ENCODE assay signal across 13 mouse cellular contexts in genomic region chr13:49183646-49184045, GRCm38 (mm10). TPM values are rescaled to one million over a fixed set of nuclear protein-coding genes. Genes with fewer than 3 reads are reported as not detected.
DNase-seq lines count a peak whose midpoint lies in the region; ATAC-seq lines count a peak whose summit lies in the region.
"Had no signal": no experiment of that assay in that cellular context is flagged by ENCODE, and none has a peak within 500 bp of the region (broad histone marks: within the 10 kb centered on the region; RNA-seq: fewer than 3 reads in every experiment).

No protein-coding gene starts in this region.

- H3K27me3 ChIP-seq in limb, embryonic 11.5 days (ENCODE audit: control insufficient read depth, insufficient read depth, low read length) = no peaks in the 10 kb centered on the region
- H3K27me3 ChIP-seq in limb, embryonic 10.5 days (ENCODE audit: low read depth, poor library complexity, severe bottlenecking) = 0 out of 2 replicates have a peak, but pooled peaks cover 6% of the 10 kb centered on the region
- H3K27me3 ChIP-seq in intestine, embryonic 16.5 days (replicated peaks; ENCODE audit: control insufficient read depth, insufficient read depth, low read length) = no peaks in the 10 kb centered on the region
- H3K27me3 ChIP-seq: limb, embryonic 15.5 days had no signal

- no peak overlapping the region for H3K4me2 ChIP-seq in limb, embryonic 11.5 days (ENCODE audit: low read depth, severe bottlenecking)
- H3K4me2 ChIP-seq in intestine, embryonic 16.5 days (ENCODE audit: low read depth, low read length) = no peak overlapping the region
- H3K4me2 ChIP-seq: limb, embryonic 15.5 days had no signal

- no peak overlapping the region for H3K4me3 ChIP-seq in limb, embryonic 11.5 days (ENCODE audit: low read depth, low read length)
- H3K4me3 ChIP-seq in limb, embryonic 10.5 days = no peak overlapping the region
- H3K4me3 ChIP-seq in intestine, embryonic 16.5 days (ENCODE audit: low read length) = no peak overlapping the region
- H3K4me3 ChIP-seq: limb, embryonic 15.5 days had no signal

- 53% methylated on average over 5 of the region's 5 CpGs for WGBS in limb, embryonic 11.5 days
- WGBS in limb, embryonic 10.5 days = 53% methylated on average over 5 of the region's 5 CpGs
- 47% methylated on average over 5 of the region's 5 CpGs for WGBS in intestine, embryonic 16.5 days

- no peaks in the 10 kb centered on the region for H3K36me3 ChIP-seq in limb, embryonic 11.5 days (ENCODE audit: control insufficient read depth, insufficient read depth, low read length)
- no peaks in the 10 kb centered on the region for H3K36me3 ChIP-seq in limb, embryonic 10.5 days
- H3K36me3 ChIP-seq in intestine, embryonic 16.5 days (ENCODE audit: control insufficient read depth, insufficient read depth, low read length) = no peaks in the 10 kb centered on the region
- H3K36me3 ChIP-seq: limb, embryonic 15.5 days had no signal

- H3K9me3 ChIP-seq in limb, embryonic 11.5 days (ENCODE audit: control insufficient read depth, low read length) = no peaks in the 10 kb centered on the region
- H3K9me3 ChIP-seq in limb, embryonic 10.5 days (replicated peaks) = no peaks in the 10 kb centered on the region
- no peaks in the 10 kb centered on the region for H3K9me3 ChIP-seq in intestine, embryonic 16.5 days (ENCODE audit: control insufficient read depth, low read length)
- H3K9me3 ChIP-seq: limb, embryonic 15.5 days had no signal

- peak; percentile 37 for DNase-seq in gastrocnemius, postnatal 25 days
- no peak for DNase-seq in gastrocnemius, postnatal 10 days
- no peak for DNase-seq in limb, embryonic 11.5 days (ENCODE audit: low spot score)
- no peak for DNase-seq in limb, embryonic 10.5 days (ENCODE audit: low spot score)
- peak; percentile 52 for DNase-seq in NIH3T3 (ENCODE audit: low read depth)
- DNase-seq in cerebellum, adult 9-10 months = no peak
- no peak for DNase-seq in yolk sac, embryonic 10.5 days (ENCODE audit: low spot score)
- DNase-seq: layer of hippocampus, postnatal 36 days; retina, postnatal 1 day; thymus, postnatal 4 days had no signal

- peak overlapping the region; percentile 17; the same call in 1 of the 2 replicates for H3K9ac ChIP-seq in limb, embryonic 11.5 days (ENCODE audit: low read length)
- peak overlapping the region; percentile 3; the same call in 1 of the 2 replicates for H3K9ac ChIP-seq in intestine, embryonic 16.5 days (ENCODE audit: low read depth, low read length)
- H3K9ac ChIP-seq: limb, embryonic 15.5 days had no signal

- no peak overlapping the region for H3K27ac ChIP-seq in limb, embryonic 11.5 days (replicated peaks; ENCODE audit: low read depth, low read length)
- H3K27ac ChIP-seq in limb, embryonic 10.5 days = no peak overlapping the region
- no peak overlapping the region for H3K27ac ChIP-seq in intestine, embryonic 16.5 days (ENCODE audit: low read length)
- H3K27ac ChIP-seq: hindbrain, postnatal 0 days; limb, embryonic 15.5 days had no signal

- H3K4me1 ChIP-seq in limb, embryonic 11.5 days (ENCODE audit: control insufficient read depth, insufficient read depth, low read length) = peaks cover 15% of the 10 kb centered on the region
- peaks cover 37% of the 10 kb centered on the region for H3K4me1 ChIP-seq in limb, embryonic 10.5 days
- H3K4me1 ChIP-seq in intestine, embryonic 16.5 days (ENCODE audit: control insufficient read depth, insufficient read depth, low read length) = peaks cover 30% of the 10 kb centered on the region

- no peak for ATAC-seq in limb, embryonic 11.5 days (ENCODE audit: insufficient number of reproducible peaks, low FRiP score, low TSS enrichment, low read depth)
- no peak for ATAC-seq in intestine, embryonic 16.5 days
- ATAC-seq: hindbrain, postnatal 0 days had no signal

RNA-seq across cellular contexts. Expression of gene Ninj1, which starts 3.6 kb away (rescaled TPM):
- total RNA-seq in gastrocnemius, postnatal 25 days (2021) = 10 to 100 TPM; 15.8 to 18.8 TPM
- total RNA-seq in gastrocnemius, postnatal 10 days (2021) = 10 to 100 TPM; 15.0 to 16.2 TPM
- 23.6 and 24.4 TPM in 2 replicates for polyA plus RNA-seq in limb, embryonic 11.5 days (2014; fragmentation: Nextera tagmentation; extraction: Ambion mirVana)
- 22.2 and 23.3 TPM in 2 replicates for polyA plus RNA-seq in limb, embryonic 10.5 days (2016; fragmentation: Nextera tagmentation; extraction: Ambion mirVana)
- 60.0 and 63.3 TPM in 2 replicates for polyA plus RNA-seq in intestine, embryonic 16.5 days (2015; fragmentation: Nextera tagmentation; extraction: Ambion mirVana)

RNA-seq across cellular contexts. Expression of gene Card19, which starts 32.2 kb away (rescaled TPM):
- 100 to 1,000 TPM in 1 of 2 experiments, 10 to 100 TPM in 1; 93.6 to 118 TPM for total RNA-seq in gastrocnemius, postnatal 25 days (2021)
- 10 to 100 TPM; 49.9 to 62.0 TPM for total RNA-seq in gastrocnemius, postnatal 10 days (2021)
- polyA plus RNA-seq in limb, embryonic 11.5 days (2014; fragmentation: Nextera tagmentation; extraction: Ambion mirVana) = 32.9 and 34.2 TPM in 2 replicates
- polyA plus RNA-seq in limb, embryonic 10.5 days (2016; fragmentation: Nextera tagmentation; extraction: Ambion mirVana) = 23.6 and 29.2 TPM in 2 replicates
- 53.2 and 58.8 TPM in 2 replicates for polyA plus RNA-seq in intestine, embryonic 16.5 days (2015; fragmentation: Nextera tagmentation; extraction: Ambion mirVana)

RNA-seq across cellular contexts. Expression of gene Wnk2, which starts 35.8 kb away (rescaled TPM):
- total RNA-seq in gastrocnemius, postnatal 25 days (2021) = 10 to 100 TPM; 51.0 to 62.2 TPM
- 10 to 100 TPM; 55.7 to 60.7 TPM for total RNA-seq in gastrocnemius, postnatal 10 days (2021)
- 0.87 and 1.0 TPM in 2 replicates for polyA plus RNA-seq in limb, embryonic 11.5 days (2014; fragmentation: Nextera tagmentation; extraction: Ambion mirVana)
- 1.1 and 1.3 TPM in 2 replicates for polyA plus RNA-seq in limb, embryonic 10.5 days (2016; fragmentation: Nextera tagmentation; extraction: Ambion mirVana)
- 2.9 and 3.5 TPM in 2 replicates for polyA plus RNA-seq in intestine, embryonic 16.5 days (2015; fragmentation: Nextera tagmentation; extraction: Ambion mirVana)

Comparison
In these comparisons a context has a peak if more than half of its experiments do, and no peak if none do; other contexts are left out.
1. DNase-seq: peak in gastrocnemius, postnatal 25 days (single experiment) and NIH3T3 (single experiment); none in gastrocnemius, postnatal 10 days (single experiment), limb, embryonic 11.5 days (single experiment), limb, embryonic 10.5 days (single experiment), cerebellum, adult 9-10 months (single experiment) and yolk sac, embryonic 10.5 days (single experiment).